Mouse (Mus musculus): ENCODE results near the gene Slc39a2. TPM values are rescaled to one million over a fixed set of nuclear protein-coding genes. Genes with fewer than 3 reads are reported as not detected.
"Not testable (repeated sequence)": the region's sequence is repeated elsewhere in the genome, so short reads cannot be mapped to it uniquely, and the experiment has no call there.

The Slc39a2 gene
- under 1 TPM; 0.20 to 0.51 TPM for total RNA-seq (2021)
- long read RNA-seq, experiment 1, result 0 reads
- long read RNA-seq, experiment 2, result 0 reads

GRCm38 (mm10) chr14:51892191-51892939, at the start of gene Slc39a2:
Gene Slc39a2, plus strand, starts transcription at chr14:51892889.
- intact Hi-C loops (cut with DNase I), result no loop called here
- no peak for DNase-seq

- intact Hi-C loops (cut with DNase I), result no loop called here
- no peak for DNase-seq
These were observed 48.8 kb upstream of the Slc39a2 start for GRCm38 (mm10) chr14:51843882-51844281.

GRCm38 (mm10) chr14:51846566-51846965, 46.1 kb upstream of the Slc39a2 start:
- intact Hi-C loops (cut with DNase I), result no loop called here
- DNase-seq, result no peak

- intact Hi-C loops (cut with DNase I); DNase-seq: not testable (repeated sequence)
These were observed 41.7 kb upstream of the Slc39a2 start for GRCm38 (mm10) chr14:51851006-51851405.

GRCm38 (mm10) chr14:51853399-51853798, 39.3 kb upstream of the Slc39a2 start, which contains the start of gene Ear6:
Gene Ear6, plus strand, starts transcription at chr14:51853699.
- intact Hi-C loops (cut with DNase I), result no loop called here
- no peak for DNase-seq

- DNase-seq; intact Hi-C loops (cut with DNase I): not testable (repeated sequence)
These were observed 37.4 kb upstream of the Slc39a2 start for GRCm38 (mm10) chr14:51855280-51855679.

GRCm38 (mm10) chr14:51863603-51864002, 29.1 kb upstream of the Slc39a2 start:
- intact Hi-C loops (cut with DNase I); DNase-seq: not testable (repeated sequence)

GRCm38 (mm10) chr14:51870756-51871155, 21.9 kb upstream of the Slc39a2 start:
- intact Hi-C loops (cut with DNase I), result loop anchor here (10.0 kb wide), 1 partner anchor 96 kb away; the partner anchor contains the start of gene Ang4
- DNase-seq, result no peak

GRCm38 (mm10) chr14:51871741-51872140, 20.9 kb upstream of the Slc39a2 start:
- intact Hi-C loops (cut with DNase I), result loop anchor here (10.0 kb wide), 1 partner anchor 97 kb away; the partner anchor contains the start of gene Ang4
- DNase-seq, result no peak

GRCm38 (mm10) chr14:51877517-51877916, 15.2 kb upstream of the Slc39a2 start:
- intact Hi-C loops (cut with DNase I), result loop anchor here (10.0 kb wide), 1 partner anchor 103 kb away; the partner anchor contains the start of gene Ang4

GRCm38 (mm10) chr14:51883527-51884030, 9.1 kb upstream of the Slc39a2 start:
- intact Hi-C loops (cut with DNase I), result loop anchor here (10.0 kb wide), 1 partner anchor 431 kb away; no protein-coding TSS in a partner anchor
- DNase-seq, result peak in 1 of 2 experiments; percentile 46

More at GRCm38 (mm10) chr14:51877517-51877916, 15.2 kb upstream of the Slc39a2 start:
- no peak for DNase-seq

- DNase-seq, result no peak
- intact Hi-C loops (cut with DNase I), result loop anchor here (10.0 kb wide), 1 partner anchor 431 kb away; no protein-coding TSS in a partner anchor
These were observed 8.6 kb upstream of the Slc39a2 start for GRCm38 (mm10) chr14:51884031-51884544.

- peak; percentile 85 to 94 for DNase-seq
- intact Hi-C loops (cut with DNase I), result loop anchor here (10.0 kb wide), 1 partner anchor 430 kb away; no protein-coding TSS in a partner anchor
These were observed 7.9 kb upstream of the Slc39a2 start, which contains the start of gene Mettl17 for GRCm38 (mm10) chr14:51884598-51885331. Gene Mettl17, plus strand, starts transcription at chr14:51884842.

GRCm38 (mm10) chr14:51886051-51886450, 6.6 kb upstream of the Slc39a2 start:
- intact Hi-C loops (cut with DNase I), result loop anchor here (10.0 kb wide), 1 partner anchor 429 kb away; no protein-coding TSS in a partner anchor
- DNase-seq, result no peak

GRCm38 (mm10) chr14:51889833-51890232, 2.9 kb upstream of the Slc39a2 start:
- intact Hi-C loops (cut with DNase I), result loop anchor here (10.0 kb wide), 1 partner anchor 425 kb away; no protein-coding TSS in a partner anchor
- no peak for DNase-seq

GRCm38 (mm10) chr14:51893094-51893794, 555 bp downstream of the Slc39a2 start:
- intact Hi-C loops (cut with DNase I), result no loop called here
- no peak for DNase-seq

GRCm38 (mm10) chr14:51893809-51894208, 1.1 kb downstream of the Slc39a2 start:
- DNase-seq, result no peak
- intact Hi-C loops (cut with DNase I), result no loop called here

GRCm38 (mm10) chr14:51895071-51895470, 2.4 kb downstream of the Slc39a2 start:
- DNase-seq, result no peak
- intact Hi-C loops (cut with DNase I), result no loop called here

- no peak for DNase-seq
- intact Hi-C loops (cut with DNase I), result no loop called here
These were observed 3.3 kb downstream of the Slc39a2 start for GRCm38 (mm10) chr14:51896019-51896418.

Measured in gastrocnemius, postnatal 36 days (tissue).